In the genomic region with DNA sequence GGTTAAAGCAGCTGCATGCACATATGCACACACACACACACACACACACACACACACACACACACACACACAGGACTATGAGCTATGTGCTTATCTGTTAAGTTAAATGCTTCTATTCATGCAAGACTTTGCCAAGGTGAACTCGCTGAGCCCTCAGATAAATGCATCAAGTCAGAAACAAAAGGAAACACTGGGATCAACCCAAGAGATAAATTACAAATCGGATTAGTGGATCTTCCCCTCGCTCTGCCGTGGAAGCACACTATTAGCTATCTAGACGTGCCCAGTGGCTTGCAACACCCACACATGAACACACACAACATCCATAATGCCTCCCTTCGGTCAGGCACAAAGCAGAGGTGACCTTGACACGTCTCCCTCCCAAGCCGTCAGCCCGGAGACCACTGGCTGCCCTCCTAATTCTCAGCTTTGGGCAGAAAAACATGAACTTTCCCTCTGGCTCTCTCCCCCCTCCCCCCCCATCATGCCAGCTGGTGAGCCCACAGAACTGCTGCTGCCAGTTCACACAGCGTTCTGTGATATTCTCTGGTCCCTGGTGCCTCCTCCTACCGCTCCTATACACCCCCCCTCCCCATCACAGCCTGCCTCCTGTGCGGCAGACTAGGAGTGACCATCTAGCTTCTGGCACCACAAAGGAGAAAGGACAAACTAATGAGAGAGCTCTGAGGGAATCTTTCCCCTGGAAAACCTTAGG, we compare ENCODE assay signal across 9 mouse cellular contexts.
DNase-seq lines count a peak whose midpoint lies in the region; ATAC-seq lines count a peak whose summit lies in the region.
"Had no signal": no experiment of that assay in that cellular context is flagged by ENCODE, and none has a peak within 500 bp of the region (broad histone marks: within the 10 kb centered on the region; RNA-seq: fewer than 3 reads in every experiment).

No protein-coding gene starts in this region.

- WGBS in kidney, embryonic 16.5 days, result 36% methylated on average over 12 of the region's 12 CpGs

- peak; percentile 25 for DNase-seq in adrenal gland, postnatal 14 days
- no peak for DNase-seq in adrenal gland, postnatal 36 days
- DNase-seq in kidney, adult 9 months, result no peak
- peak; percentile 57 to 58 for DNase-seq in layer of hippocampus, postnatal 10 days (ENCODE audit: low spot score in 2 of 2)
- peak; percentile 82 for DNase-seq in retina, postnatal 1 day
- DNase-seq in adrenal gland, adult 18-20 months (ENCODE audit: low spot score in 2 of 2), result no peak
- DNase-seq: lung, postnatal 14 days had no signal

- no peaks in the 10 kb centered on the region for H3K27me3 ChIP-seq in kidney, embryonic 16.5 days (ENCODE audit: insufficient read depth, low read length)

- no peak overlapping the region for H3K27ac ChIP-seq in kidney, embryonic 16.5 days (ENCODE audit: low read length)

- H3K4me3 ChIP-seq in kidney, embryonic 16.5 days (ENCODE audit: low read length), result no peak overlapping the region

- peaks cover 11% of the 10 kb centered on the region for H3K4me1 ChIP-seq in kidney, embryonic 16.5 days (ENCODE audit: insufficient read depth, low read length)

- H3K4me2 ChIP-seq in kidney, embryonic 16.5 days (replicated peaks; ENCODE audit: low read depth, low read length), result no peak overlapping the region

- no peaks in the 10 kb centered on the region for H3K9me3 ChIP-seq in kidney, embryonic 16.5 days (ENCODE audit: low read length)

- no peaks in the 10 kb centered on the region for H3K36me3 ChIP-seq in kidney, embryonic 16.5 days (ENCODE audit: insufficient read depth, low read length)

- 0 out of 2 replicates have a peak, but pooled peaks have one; percentile 27 for ATAC-seq in kidney, embryonic 16.5 days (ENCODE audit: low FRiP score, low TSS enrichment)
- ATAC-seq in megakaryocyte, adult 5-6 weeks (ENCODE audit: poor library complexity, severe bottlenecking), result no peak

- H3K9ac ChIP-seq in kidney, embryonic 16.5 days (replicated peaks; ENCODE audit: low read length), result 0 out of 2 replicates have a peak overlapping the region, but pooled peaks have one; percentile 14

Comparison
In these comparisons a context has a peak if more than half of its experiments do, and no peak if none do; other contexts are left out.
1. DNase-seq: peak in adrenal gland, postnatal 14 days (single experiment), layer of hippocampus, postnatal 10 days (2 of 2) and retina, postnatal 1 day (single experiment); none in adrenal gland, postnatal 36 days (0 of 2), kidney, adult 9 months (single experiment) and adrenal gland, adult 18-20 months (0 of 2).